Mouse (Mus musculus): ENCODE measurements at regions not wholly inside any gene's neighbourhood (a gene's known extent, or its start where the extent isn't known, plus 50 kb on each side); places are given as distances from the start of the nearest gene placed in this dataset.

DNA sequence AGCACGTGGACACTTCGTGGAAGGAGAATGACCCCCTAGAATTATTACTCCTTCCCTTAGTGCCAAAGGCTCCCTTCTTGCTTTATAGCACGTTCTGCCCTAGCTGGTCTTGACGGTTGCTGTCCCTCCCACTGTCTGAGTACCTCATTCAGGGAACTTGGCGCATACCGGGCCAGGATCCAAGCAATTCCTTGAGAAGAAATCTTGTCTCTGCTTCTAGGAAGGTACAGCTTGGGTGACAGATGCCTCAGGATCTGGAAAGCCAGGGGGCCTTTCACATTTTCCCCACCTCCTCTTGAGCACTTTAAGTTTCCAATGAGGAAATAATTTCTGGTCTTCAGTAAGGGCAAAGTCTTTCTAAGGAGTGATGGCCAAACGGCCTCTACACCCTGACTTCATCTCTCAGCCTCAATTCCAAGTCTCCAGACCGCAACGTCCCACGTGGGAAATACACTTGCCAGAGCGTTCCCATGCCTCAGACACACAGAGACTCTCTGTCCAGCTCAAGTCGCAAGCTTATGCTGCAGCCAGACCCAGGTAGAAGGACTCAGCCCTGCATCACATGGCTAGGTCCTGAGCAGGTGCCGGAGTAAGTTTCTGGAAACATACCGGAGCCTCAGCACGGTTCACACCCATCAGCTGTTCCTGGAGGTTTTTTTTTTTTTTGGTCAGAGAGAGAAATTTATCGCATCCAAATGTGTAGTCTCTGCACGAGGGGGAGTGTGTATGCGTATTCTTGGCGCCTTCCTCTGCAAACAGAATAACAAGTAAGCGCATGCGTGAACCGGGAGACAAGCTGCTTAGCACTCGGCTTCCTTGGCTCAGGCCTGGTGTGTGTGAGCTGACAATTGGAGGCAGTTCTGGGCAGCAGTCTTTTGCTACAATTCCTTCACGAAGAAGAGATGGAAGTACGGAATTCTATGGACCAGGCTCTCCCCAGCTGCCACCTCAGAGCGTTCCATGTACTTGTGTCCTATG, 171.7 kb upstream of the Kazn start:
- Histone ChIP-seq H3K4me3 (ENCODE audit: low read depth, low read length) (no peak overlapping the region), H3K9me3 (replicated peaks; ENCODE audit: control insufficient read depth, insufficient read depth, low read length, poor library complexity, severe bottlenecking) (no peaks in the 10 kb centered on the region), H3K4me1 (ENCODE audit: control insufficient read depth, insufficient read depth, low read length) (no peaks in the 10 kb centered on the region), H3K9ac (ENCODE audit: low read depth, poor library complexity, severe bottlenecking) (no peak overlapping the region), H3K27ac (ENCODE audit: insufficient read depth, low read length) (no peak overlapping the region), H3K27me3 (ENCODE audit: control insufficient read depth, insufficient read depth, low read length, poor library complexity, severe bottlenecking) (no peaks in the 10 kb centered on the region), H3K36me3 (ENCODE audit: control insufficient read depth, insufficient read depth, low read length, poor library complexity, severe bottlenecking) (no peaks in the 10 kb centered on the region)
- TF ChIP-seq POLR2A (IDR thresholded peaks at IDR 0.05; ENCODE audit: insufficient read depth, low read length) = no peak
- TF ChIP-seq EP300 (IDR thresholded peaks at IDR 0.05; ENCODE audit: insufficient read depth, low read depth, low read length) = no peak
- no peak for TF ChIP-seq CTCF (IDR thresholded peaks at IDR 0.05; ENCODE audit: low read depth, low read length)

DNA sequence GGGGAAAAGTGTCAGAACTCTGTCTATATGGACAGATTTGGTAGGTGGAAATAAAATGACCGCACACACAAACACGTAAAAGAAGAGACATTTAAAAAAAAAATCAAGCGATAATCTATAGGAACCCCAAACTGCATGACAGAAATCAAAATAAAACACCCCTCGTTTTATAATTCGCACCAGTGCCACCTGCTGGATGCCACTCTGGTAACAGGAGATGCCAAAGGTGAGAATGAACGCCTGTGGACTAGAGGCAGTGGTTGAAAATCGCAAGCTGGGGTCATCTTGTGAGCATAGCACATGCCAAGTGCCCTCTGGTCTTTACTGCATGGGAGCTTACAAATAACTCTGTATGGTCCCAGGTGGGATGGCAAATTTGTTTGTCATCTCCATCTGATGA, 158.7 kb upstream of the Kazn start:
- Histone ChIP-seq H3K27me3 (ENCODE audit: control insufficient read depth, insufficient read depth, low read length, poor library complexity, severe bottlenecking) (no peaks in the 10 kb centered on the region), H3K9me3 (replicated peaks; ENCODE audit: control insufficient read depth, insufficient read depth, low read length, poor library complexity, severe bottlenecking) (no peaks in the 10 kb centered on the region), H3K4me1 (ENCODE audit: control insufficient read depth, insufficient read depth, low read length) (no peaks in the 10 kb centered on the region), H3K4me3 (ENCODE audit: low read depth, low read length) (no peak overlapping the region), H3K27ac (ENCODE audit: insufficient read depth, low read length) (no peak overlapping the region), H3K36me3 (ENCODE audit: control insufficient read depth, insufficient read depth, low read length, poor library complexity, severe bottlenecking) (no peaks in the 10 kb centered on the region), H3K9ac (ENCODE audit: low read depth, poor library complexity, severe bottlenecking) (no peak overlapping the region)
- TF ChIP-seq POLR2A (IDR thresholded peaks at IDR 0.05; ENCODE audit: insufficient read depth, low read length) (no peak), CTCF (IDR thresholded peaks at IDR 0.05; ENCODE audit: low read depth, low read length) (no peak), EP300 (IDR thresholded peaks at IDR 0.05; ENCODE audit: insufficient read depth, low read depth, low read length) (no peak)

DNA sequence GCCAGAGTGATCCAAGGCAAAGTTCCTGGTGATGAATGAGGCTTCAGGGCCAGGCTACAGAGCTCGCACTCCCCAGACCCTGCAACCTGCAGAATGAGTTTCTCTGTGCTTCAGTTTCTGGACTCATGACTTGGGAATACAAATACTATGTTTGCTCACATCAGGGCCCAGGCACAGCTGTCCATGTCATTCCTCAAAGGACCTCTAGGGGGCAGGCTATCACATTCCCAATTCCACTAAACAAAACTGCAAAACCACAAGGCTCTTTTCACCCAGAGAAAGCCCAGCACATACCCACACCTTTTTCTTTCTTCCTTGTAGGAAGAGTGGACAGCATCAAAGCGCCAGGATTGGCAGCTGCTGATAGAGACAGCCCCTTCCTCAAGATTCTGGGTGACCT, 153.7 kb upstream of the Kazn start:
- Histone ChIP-seq H3K9me3 (replicated peaks; ENCODE audit: control insufficient read depth, insufficient read depth, low read length, poor library complexity, severe bottlenecking) (no peaks in the 10 kb centered on the region), H3K4me3 (ENCODE audit: low read depth, low read length) (no peak overlapping the region), H3K36me3 (ENCODE audit: control insufficient read depth, insufficient read depth, low read length, poor library complexity, severe bottlenecking) (no peaks in the 10 kb centered on the region), H3K27me3 (ENCODE audit: control insufficient read depth, insufficient read depth, low read length, poor library complexity, severe bottlenecking) (no peaks in the 10 kb centered on the region), H3K27ac (ENCODE audit: insufficient read depth, low read length) (no peak overlapping the region), H3K9ac (ENCODE audit: low read depth, poor library complexity, severe bottlenecking) (no peak overlapping the region), H3K4me1 (ENCODE audit: control insufficient read depth, insufficient read depth, low read length) (no peaks in the 10 kb centered on the region)
- TF ChIP-seq POLR2A (IDR thresholded peaks at IDR 0.05; ENCODE audit: insufficient read depth, low read length) (no peak), CTCF (IDR thresholded peaks at IDR 0.05; ENCODE audit: low read depth, low read length) (peak; percentile 45), EP300 (IDR thresholded peaks at IDR 0.05; ENCODE audit: insufficient read depth, low read depth, low read length) (no peak)

DNA sequence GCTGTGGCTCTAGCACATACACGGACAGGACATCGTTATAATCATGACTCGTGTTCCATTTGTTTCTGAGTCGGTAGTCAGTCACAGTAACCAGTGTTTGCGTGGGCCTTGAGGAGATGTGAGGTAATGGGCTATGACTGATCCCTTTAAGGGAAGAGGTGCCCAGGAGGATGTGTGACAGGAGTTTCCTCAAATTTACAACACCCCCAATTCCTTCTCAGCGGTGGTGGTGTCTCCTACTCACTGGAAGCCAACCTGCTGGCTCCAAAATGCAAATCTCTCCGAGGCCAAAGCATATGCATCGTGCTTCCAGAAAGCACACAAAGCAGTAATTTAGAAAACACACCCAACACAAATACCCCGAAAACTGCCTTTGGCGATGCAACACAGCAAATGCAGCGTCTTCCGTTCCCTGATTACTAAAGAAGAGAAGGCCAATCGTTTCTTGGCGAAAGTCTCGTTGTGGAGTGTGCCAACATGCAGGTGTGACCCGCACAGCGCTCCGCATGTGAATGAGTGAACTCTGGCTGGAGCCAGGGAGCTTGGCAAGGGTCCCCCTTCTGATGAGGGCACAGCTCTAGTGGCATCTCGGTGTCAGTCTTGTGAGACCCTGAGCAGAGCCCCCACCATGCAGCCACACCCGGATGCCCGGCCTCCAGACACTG, 151.5 kb upstream of the Kazn start:
- H3K27ac ChIP-seq (ENCODE audit: insufficient read depth, low read length) = no peak overlapping the region
- H3K9ac ChIP-seq (ENCODE audit: low read depth, poor library complexity, severe bottlenecking) = no peak overlapping the region
- no peak for TF ChIP-seq EP300 (IDR thresholded peaks at IDR 0.05; ENCODE audit: insufficient read depth, low read depth, low read length)
- TF ChIP-seq CTCF (IDR thresholded peaks at IDR 0.05; ENCODE audit: low read depth, low read length) = no peak
- TF ChIP-seq POLR2A (IDR thresholded peaks at IDR 0.05; ENCODE audit: insufficient read depth, low read length) = no peak
- H3K4me3 ChIP-seq (ENCODE audit: low read depth, low read length) = no peak overlapping the region
- H3K36me3 ChIP-seq (ENCODE audit: control insufficient read depth, insufficient read depth, low read length, poor library complexity, severe bottlenecking) = no peaks in the 10 kb centered on the region
- H3K27me3 ChIP-seq (ENCODE audit: control insufficient read depth, insufficient read depth, low read length, poor library complexity, severe bottlenecking) = no peaks in the 10 kb centered on the region
- no peaks in the 10 kb centered on the region for H3K9me3 ChIP-seq (replicated peaks; ENCODE audit: control insufficient read depth, insufficient read depth, low read length, poor library complexity, severe bottlenecking)
- H3K4me1 ChIP-seq (ENCODE audit: control insufficient read depth, insufficient read depth, low read length) = no peaks in the 10 kb centered on the region

DNA sequence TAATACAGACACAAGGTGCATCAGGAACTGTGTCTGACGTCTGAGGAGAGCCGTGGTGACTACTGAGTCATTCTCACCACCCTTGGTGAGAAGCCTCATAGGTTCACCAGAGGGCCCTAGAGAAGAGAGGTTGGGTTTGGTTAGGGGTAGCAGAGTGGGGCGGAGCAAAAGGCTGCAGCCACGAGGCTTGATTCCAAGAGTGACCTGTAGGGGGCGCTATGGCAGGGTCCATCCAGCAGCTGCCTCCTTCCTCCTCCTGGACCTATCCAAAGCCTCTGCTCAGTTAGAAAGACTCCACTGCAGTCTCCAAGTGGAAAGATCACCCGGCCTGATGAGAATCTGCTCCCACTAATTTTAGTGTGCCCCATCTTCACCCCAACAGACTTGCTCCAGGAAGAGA, 149.3 kb upstream of the Kazn start:
- Histone ChIP-seq H3K27ac (ENCODE audit: insufficient read depth, low read length) (no peak overlapping the region), H3K4me1 (ENCODE audit: control insufficient read depth, insufficient read depth, low read length) (no peaks in the 10 kb centered on the region), H3K9me3 (replicated peaks; ENCODE audit: control insufficient read depth, insufficient read depth, low read length, poor library complexity, severe bottlenecking) (no peaks in the 10 kb centered on the region), H3K4me3 (ENCODE audit: low read depth, low read length) (no peak overlapping the region), H3K27me3 (ENCODE audit: control insufficient read depth, insufficient read depth, low read length, poor library complexity, severe bottlenecking) (no peaks in the 10 kb centered on the region), H3K9ac (ENCODE audit: low read depth, poor library complexity, severe bottlenecking) (no peak overlapping the region), H3K36me3 (ENCODE audit: control insufficient read depth, insufficient read depth, low read length, poor library complexity, severe bottlenecking) (no peaks in the 10 kb centered on the region)
- no peak for TF ChIP-seq POLR2A (IDR thresholded peaks at IDR 0.05; ENCODE audit: insufficient read depth, low read length)
- peak; percentile 50 for TF ChIP-seq CTCF (IDR thresholded peaks at IDR 0.05; ENCODE audit: low read depth, low read length)

DNA sequence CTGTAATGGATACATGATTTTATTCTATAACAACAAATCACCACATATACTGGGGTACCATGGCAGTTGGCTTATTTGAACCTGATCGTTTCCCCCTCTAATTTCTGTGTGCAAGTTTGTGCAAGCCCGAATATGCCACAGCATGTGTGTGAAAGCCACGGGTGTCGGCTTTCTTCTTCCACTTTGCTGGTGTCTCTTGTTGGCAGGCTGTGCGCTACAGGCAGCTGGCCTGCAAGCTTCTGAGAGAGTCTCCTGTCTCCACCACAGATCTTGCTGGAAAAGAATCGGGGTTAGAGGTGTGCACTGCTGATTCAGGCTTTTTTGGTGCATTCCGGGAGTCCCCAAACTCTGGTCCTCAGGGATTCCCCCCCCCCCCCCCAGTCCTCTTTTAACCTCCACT, 142.0 kb upstream of the Kazn start:
- TF ChIP-seq EP300 (IDR thresholded peaks at IDR 0.05; ENCODE audit: insufficient read depth, low read depth, low read length) (no peak), POLR2A (IDR thresholded peaks at IDR 0.05; ENCODE audit: insufficient read depth, low read length) (no peak), CTCF (IDR thresholded peaks at IDR 0.05; ENCODE audit: low read depth, low read length) (no peak)
- no peaks in the 10 kb centered on the region for H3K36me3 ChIP-seq (ENCODE audit: control insufficient read depth, insufficient read depth, low read length, poor library complexity, severe bottlenecking)

More for the DNA sequence above, 142.0 kb upstream of the Kazn start:
- H3K9ac ChIP-seq (ENCODE audit: low read depth, poor library complexity, severe bottlenecking) = no peak overlapping the region
- H3K9me3 ChIP-seq (replicated peaks; ENCODE audit: control insufficient read depth, insufficient read depth, low read length, poor library complexity, severe bottlenecking) = no peaks in the 10 kb centered on the region
- H3K4me1 ChIP-seq (ENCODE audit: control insufficient read depth, insufficient read depth, low read length) = no peaks in the 10 kb centered on the region
- H3K4me3 ChIP-seq (ENCODE audit: low read depth, low read length) = no peak overlapping the region
- H3K27me3 ChIP-seq (ENCODE audit: control insufficient read depth, insufficient read depth, low read length, poor library complexity, severe bottlenecking) = no peaks in the 10 kb centered on the region
- no peak overlapping the region for H3K27ac ChIP-seq (ENCODE audit: insufficient read depth, low read length)
